Mouse (Mus musculus): ENCODE data around the gene Ascl2. TPM values are rescaled to one million over a fixed set of nuclear protein-coding genes. Genes with fewer than 3 reads are reported as not detected.

Gene Ascl2
- polyA plus RNA-seq (2017; shearing (Covaris generic)): not detected

DNA sequence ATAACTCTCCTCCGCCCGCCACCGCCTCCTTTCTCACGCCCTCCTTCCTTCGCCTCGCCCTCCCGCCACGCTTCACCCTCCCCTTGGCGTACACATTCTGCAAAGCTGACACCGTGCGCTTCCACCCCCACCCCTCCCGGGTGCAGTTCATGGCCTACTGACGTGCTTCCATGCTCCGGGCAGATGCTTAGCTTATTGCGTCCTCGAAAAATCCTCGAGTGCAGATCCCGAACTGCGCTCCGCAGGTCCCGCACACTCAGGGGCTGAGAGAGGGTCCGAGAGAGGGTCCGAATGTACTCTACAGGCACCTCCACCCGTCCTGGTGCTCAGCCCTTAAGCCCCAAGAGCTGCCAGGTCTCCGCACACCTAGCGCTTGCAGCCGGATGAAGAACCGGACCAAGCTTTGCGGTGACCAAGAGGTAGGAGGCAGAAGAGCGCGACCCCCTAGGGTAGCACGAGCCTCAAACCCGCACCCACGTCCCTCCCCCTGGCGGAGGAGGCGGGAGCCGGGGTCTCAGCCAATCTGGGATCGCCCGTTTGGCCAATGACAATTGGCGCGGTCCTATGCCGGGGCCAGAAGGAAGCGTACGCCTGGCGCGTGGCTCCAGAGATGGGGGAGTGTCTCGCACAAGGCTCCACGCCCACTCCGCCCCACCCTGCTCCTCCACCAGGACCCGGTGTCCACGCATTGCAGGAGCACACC is at the start of gene Ascl2:
Ascl2 (minus strand) TSS at position 456 of the 703 bp plus-strand sequence.

DNA sequence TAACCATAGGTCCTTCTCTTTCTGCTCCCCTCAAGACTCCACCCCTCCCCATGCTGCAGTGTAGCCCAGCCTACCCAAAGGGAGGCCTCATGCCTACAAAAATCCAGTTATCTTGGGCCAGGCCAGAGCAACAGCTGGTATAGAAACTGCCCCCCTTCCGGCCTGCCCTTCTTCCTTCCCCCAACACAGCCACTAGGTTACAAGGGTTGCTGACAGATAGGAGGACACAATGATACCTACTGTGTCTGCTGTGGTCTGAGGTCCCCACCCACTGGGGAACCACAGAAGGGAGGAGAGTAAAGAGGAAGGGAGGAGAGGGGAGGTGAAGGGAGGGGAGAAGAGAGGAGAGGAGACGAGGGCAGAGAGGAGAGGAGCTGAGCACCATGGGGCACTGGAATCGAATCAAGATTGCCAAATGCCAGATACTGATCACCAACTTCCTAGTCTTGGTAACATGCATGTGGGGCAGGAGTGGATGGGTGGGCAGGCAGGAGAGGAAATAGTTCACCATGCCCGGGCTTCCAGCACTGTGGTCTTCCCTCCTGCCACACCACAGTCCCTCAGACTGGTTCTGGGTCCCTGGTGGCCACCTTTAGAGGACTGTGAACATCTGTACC is 35.8 kb upstream of the Ascl2 start, which contains the start of gene Tspan32:
Tspan32 (plus strand) TSS at position 320 of the 617 bp plus-strand sequence.

DNA sequence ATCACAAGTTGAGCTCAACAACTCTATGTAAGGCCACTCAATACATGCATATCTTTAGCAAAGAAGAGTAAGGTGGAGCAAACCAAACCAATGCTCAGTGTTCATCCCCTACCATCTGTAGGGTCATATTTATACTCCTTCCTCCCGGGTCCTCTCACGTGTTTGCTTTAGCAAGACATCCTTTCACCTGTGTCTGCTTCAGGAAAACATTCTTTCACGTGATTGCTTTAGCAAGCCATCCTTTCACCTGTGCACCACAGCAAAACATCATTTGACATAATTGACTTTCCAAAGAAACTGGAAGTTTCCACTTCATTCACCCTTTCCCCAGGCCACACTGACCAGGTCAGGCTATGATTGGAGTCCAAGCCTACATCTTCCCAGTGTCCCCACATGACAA is 38.0 kb downstream of the Ascl2 start, which contains the start of gene Th:
Th (minus strand) TSS at position 101 of the 400 bp plus-strand sequence.

Other genes with a start within 250 kb of the Ascl2 start
- not detected for gene Ins2, start 225.9 kb downstream of the Ascl2 start, polyA plus RNA-seq (2017; shearing (Covaris generic))
- not detected for gene Th, start 38.1 kb downstream of the Ascl2 start, polyA plus RNA-seq (2017; shearing (Covaris generic))
- gene Tspan32, start 35.8 kb upstream of the Ascl2 start, polyA plus RNA-seq (2017; shearing (Covaris generic)): 205 TPM
- gene Cd81, start 83.5 kb upstream of the Ascl2 start, polyA plus RNA-seq (2017; shearing (Covaris generic)): 47.5 TPM
- gene Tssc4, start 100.0 kb upstream of the Ascl2 start, polyA plus RNA-seq (2017; shearing (Covaris generic)): 33.1 TPM
- not detected for gene Trpm5, start 125.4 kb upstream of the Ascl2 start, polyA plus RNA-seq (2017; shearing (Covaris generic))
- gene Kcnq1, start 137.1 kb upstream of the Ascl2 start, polyA plus RNA-seq (2017; shearing (Covaris generic)): not detected